Mouse (Mus musculus): ENCODE results near the gene Ptpn23.

DNA sequence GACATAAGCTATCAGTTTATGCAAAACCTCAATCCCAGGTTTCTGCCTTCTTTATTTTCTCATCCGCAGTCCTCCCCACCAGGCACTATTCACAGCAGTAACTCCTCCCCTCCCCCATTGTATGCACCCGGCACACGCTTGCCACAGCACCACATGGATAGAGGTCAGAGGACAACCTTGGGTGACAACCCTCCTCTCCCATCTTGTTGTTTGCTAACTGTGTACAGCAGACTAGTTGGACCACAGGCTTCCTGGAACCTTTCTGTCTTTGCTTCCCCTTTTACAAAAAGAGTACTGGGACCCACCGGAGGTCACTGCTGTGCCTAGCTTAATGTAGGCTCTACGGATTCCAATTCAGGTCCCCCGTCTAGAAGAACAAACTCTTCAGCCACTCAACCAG is 32.5 kb upstream of the Ptpn23 start:
- TF ChIP-seq KAT2A (conservative IDR thresholded peaks at IDR 0.05; ENCODE audit: low read depth, low read length) (no peak), E2F4 (IDR thresholded peaks at IDR 0.05; ENCODE audit: borderline replicate concordance, low read depth, low read length) (no peak), TCF12 (IDR thresholded peaks at IDR 0.05; ENCODE audit: low read depth, low read length) (no peak)

Measured in MEL (cell line).